Mouse (Mus musculus) neural tube, embryonic 11.5 days (tissue): ENCODE results near the gene Lingo1. TPM values are rescaled to one million over a fixed set of nuclear protein-coding genes. Genes with fewer than 3 reads are reported as not detected.

Experiments
- ATAC-seq: fragments of 200-750 bp; cut with Nextera tagmentation; 2 replicates; pipeline ENCODE4 v1.8.0; 2017; ENCODE audit warnings: moderate number of reproducible peaks, mild to moderate bottlenecking, moderate TSS enrichment, moderate library complexity; ENCODE audit not compliant: insufficient read depth, low FRiP score, low TSS enrichment
- DNase-seq: peaks from one replicate; pipeline ENCODE4 v3.0.0-alpha.2; 2015; ENCODE audit warnings: low spot score
- H3K27ac ChIP-seq: fragments of 300-500 bp; sonication (generic); 2 replicates; pipeline ENCODE4 v1.5.1; 2014; ENCODE audit warnings: low read depth, mild to moderate bottlenecking, low read length
- H3K27me3 ChIP-seq: fragments of 300-500 bp; sonication (generic); 2 replicates; pipeline ENCODE4 v1.6.1; 2014; ENCODE audit warnings: mild to moderate bottlenecking, low read length, mixed read lengths; ENCODE audit not compliant: control insufficient read depth, insufficient read depth
- H3K36me3 ChIP-seq: fragments of 300-500 bp; sonication (generic); 2 replicates; pipeline ENCODE4 v1.6.1; 2014; ENCODE audit warnings: mild to moderate bottlenecking, low read length, moderate library complexity, mixed read lengths; ENCODE audit not compliant: control insufficient read depth, insufficient read depth
- H3K4me1 ChIP-seq: fragments of 300-500 bp; sonication (generic); 2 replicates; pipeline ENCODE4 v1.6.1; 2014; ENCODE audit warnings: low read length, mixed read lengths; ENCODE audit not compliant: control insufficient read depth, insufficient read depth
- H3K4me2 ChIP-seq: fragments of 300-500 bp; sonication (generic); 2 replicates; pipeline ENCODE4 v1.6.1; 2014; ENCODE audit warnings: low read depth, mild to moderate bottlenecking, moderate library complexity
- H3K4me3 ChIP-seq: fragments of 300-500 bp; sonication (generic); 2 replicates; pipeline ENCODE4 v1.5.1; 2014; ENCODE audit warnings: low read depth, low read length
- H3K9ac ChIP-seq: fragments of 300-500 bp; sonication (generic); 2 replicates; pipeline ENCODE4 v1.6.1; 2014; ENCODE audit warnings: mild to moderate bottlenecking, low read length
- H3K9me3 ChIP-seq: fragments of 300-500 bp; sonication (generic); 2 replicates; pipeline ENCODE4 v1.6.1; 2016; ENCODE audit warnings: low read length; ENCODE audit not compliant: control insufficient read depth
- WGBS: fragments of 180-500 bp; shearing (Covaris S2); extraction: QIAGEN DNeasy Blood & Tissue Kit; methylation state at CpG from one replicate; pipeline ENCODE4 v1.1.7; 2014; 5-methylcytosine and 5-hydroxymethylcytosine counted together
- polyA plus RNA-seq: library from polyadenylated mRNA; unstranded; fragments of >200 nt; fragmentation: Nextera tagmentation; extraction: Ambion mirVana; gene quantifications from 2 replicates; pipeline ENCODE4 v1.2.1, GENCODE M21; 2014

Gene Lingo1
- polyA plus RNA-seq, 1 experiment from 2014 or later = 14.7 TPM

GRCm38 (mm10) chr9:56657996-56658398 lies 138.3 kb downstream of the Lingo1 start:
- DNase-seq (no peak), ATAC-seq (no peak)
- Histone ChIP-seq H3K27ac (no peak overlapping the region), H3K27me3 (no peaks in the 10 kb centered on the region), H3K9me3 (no peaks in the 10 kb centered on the region), H3K36me3 (no peaks in the 10 kb centered on the region), H3K4me2 (no peak overlapping the region), H3K4me3 (no peak overlapping the region), H3K4me1 (peaks cover 13% of the 10 kb centered on the region; the same call in 1 of the 2 replicates), H3K9ac (no peak overlapping the region; the same call in 1 of the 2 replicates)
- 70% methylated on average over 6 of the region's 6 CpGs for WGBS

- 0 out of 2 replicates have a peak, but pooled peaks have one; percentile 35 for ATAC-seq
- H3K4me3 ChIP-seq = no peak overlapping the region
- peaks cover 13% of the 10 kb centered on the region; the same call in 1 of the 2 replicates for H3K4me1 ChIP-seq
- H3K9me3 ChIP-seq = no peaks in the 10 kb centered on the region
- H3K9ac ChIP-seq = no peak overlapping the region
- 44% methylated on average over 16 of the region's 16 CpGs for WGBS
- no peak for DNase-seq
- H3K4me2 ChIP-seq = no peak overlapping the region
- no peak overlapping the region for H3K27ac ChIP-seq
- H3K36me3 ChIP-seq = no peaks in the 10 kb centered on the region
- no peaks in the 10 kb centered on the region for H3K27me3 ChIP-seq
These were observed 139.3 kb downstream of the Lingo1 start for GRCm38 (mm10) chr9:56656766-56657542.

GRCm38 (mm10) chr9:56655167-56655566 lies 141.1 kb downstream of the Lingo1 start:
- Histone ChIP-seq H3K36me3 (no peaks in the 10 kb centered on the region), H3K9ac (no peak overlapping the region), H3K27ac (no peak overlapping the region), H3K4me3 (no peak overlapping the region), H3K4me1 (peaks cover 13% of the 10 kb centered on the region; the same call in 1 of the 2 replicates), H3K9me3 (no peaks in the 10 kb centered on the region), H3K27me3 (no peaks in the 10 kb centered on the region), H3K4me2 (no peak overlapping the region)
- DNase-seq = no peak
- 46% methylated on average over 6 of the region's 6 CpGs for WGBS
- ATAC-seq = no peak

DNA sequence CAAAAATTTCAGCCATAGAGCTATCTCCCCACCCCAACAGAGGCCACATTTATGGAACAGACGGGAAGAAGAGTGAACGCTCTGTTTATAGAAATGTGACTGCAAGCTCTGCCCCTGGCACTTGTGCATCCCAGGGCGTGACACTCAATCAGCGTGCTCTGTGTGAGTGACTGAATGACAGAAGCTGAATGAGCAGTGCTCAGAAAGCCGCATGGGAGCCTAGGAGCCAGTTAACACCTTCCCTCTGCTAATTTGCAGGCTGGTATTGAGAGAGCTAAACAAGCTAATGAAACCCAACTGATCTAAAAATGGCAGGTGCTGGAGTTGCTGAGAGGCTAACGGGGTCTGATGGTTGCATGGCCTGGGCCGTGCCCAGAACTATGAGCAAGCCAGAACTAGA lies 143.7 kb downstream of the Lingo1 start:
- WGBS = 82% methylated on average over 7 of the region's 7 CpGs
- Histone ChIP-seq H3K9ac (no peak overlapping the region), H3K4me1 (peaks cover 11% of the 10 kb centered on the region; the same call in 1 of the 2 replicates), H3K27me3 (no peaks in the 10 kb centered on the region), H3K4me2 (no peak overlapping the region), H3K27ac (no peak overlapping the region), H3K4me3 (no peak overlapping the region), H3K9me3 (no peaks in the 10 kb centered on the region), H3K36me3 (no peaks in the 10 kb centered on the region)
- no peak for ATAC-seq
- no peak for DNase-seq

GRCm38 (mm10) chr9:56651586-56651985 lies 144.7 kb downstream of the Lingo1 start:
- no peaks in the 10 kb centered on the region for H3K36me3 ChIP-seq
- peaks cover 6% of the 10 kb centered on the region; the same call in 1 of the 2 replicates for H3K4me1 ChIP-seq
- DNase-seq = no peak
- no peaks in the 10 kb centered on the region for H3K9me3 ChIP-seq
- 39% methylated on average over 2 of the region's 2 CpGs for WGBS
- ATAC-seq = no peak
- H3K27me3 ChIP-seq = no peaks in the 10 kb centered on the region
- no peak overlapping the region for H3K27ac ChIP-seq
- no peak overlapping the region for H3K9ac ChIP-seq
- H3K4me3 ChIP-seq = no peak overlapping the region
- H3K4me2 ChIP-seq = no peak overlapping the region

DNA sequence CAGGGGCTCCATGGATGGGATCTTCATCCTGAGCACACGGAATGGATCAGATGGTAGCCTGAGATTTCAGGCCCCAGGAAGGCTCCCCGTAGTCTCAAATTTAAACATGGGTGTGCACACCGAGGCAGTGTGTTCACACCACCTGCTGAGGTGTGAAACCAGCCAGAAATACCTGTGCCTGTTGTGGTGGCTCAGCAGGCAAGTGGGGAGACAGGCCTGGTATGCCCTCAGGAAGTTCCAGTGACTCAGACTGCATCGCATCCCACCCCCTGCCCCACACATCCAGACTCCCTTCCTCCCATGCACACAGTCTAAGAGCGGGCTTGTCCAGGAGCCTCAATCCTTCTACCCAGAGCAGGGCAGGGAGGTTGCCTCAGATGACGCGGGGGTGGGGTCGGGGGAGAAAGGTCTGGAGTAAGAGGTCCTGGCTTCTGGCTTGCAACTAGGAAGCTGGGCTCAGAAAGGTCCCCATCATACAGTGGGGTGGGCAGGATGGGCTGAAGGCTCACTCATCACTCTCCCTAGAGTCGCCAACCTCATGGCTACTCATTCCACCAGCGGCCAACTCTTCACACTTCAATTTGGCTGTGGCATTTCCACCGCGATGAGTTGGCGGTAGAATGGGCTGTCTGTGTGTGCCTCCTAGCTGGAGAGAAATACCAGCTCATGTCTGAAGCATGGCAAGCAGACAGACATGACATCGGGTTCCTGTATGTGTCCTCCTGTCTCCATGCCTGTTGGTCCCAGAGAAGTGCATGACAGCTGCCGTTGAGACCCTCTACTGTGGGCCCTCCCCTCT lies 149.8 kb downstream of the Lingo1 start:
- Histone ChIP-seq H3K4me1 (no peaks in the 10 kb centered on the region), H3K27ac (no peak overlapping the region), H3K4me3 (no peak overlapping the region), H3K36me3 (no peaks in the 10 kb centered on the region), H3K27me3 (no peaks in the 10 kb centered on the region), H3K9ac (no peak overlapping the region), H3K4me2 (no peak overlapping the region), H3K9me3 (no peaks in the 10 kb centered on the region)
- 90% methylated on average over 15 of the region's 15 CpGs for WGBS
- ATAC-seq = no peak
- DNase-seq = no peak

DNA sequence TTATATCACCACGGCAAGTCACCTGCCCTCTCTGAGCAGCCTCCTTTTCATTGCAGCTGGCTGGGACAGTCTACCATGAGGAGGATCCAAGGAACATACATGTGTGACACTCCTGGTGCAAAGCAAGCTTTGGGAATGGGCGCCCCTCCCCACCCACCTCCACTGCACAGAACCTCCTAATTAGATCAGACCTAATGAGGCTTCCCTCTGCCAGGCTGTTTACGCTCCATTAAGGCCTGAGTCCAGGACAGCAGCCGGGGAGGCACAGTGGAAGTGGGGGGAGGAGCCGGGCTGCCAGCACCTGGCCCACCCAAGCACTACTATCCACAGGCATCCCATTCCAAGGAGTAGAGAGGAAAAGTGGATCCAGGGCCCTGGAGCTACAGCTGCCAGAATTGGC lies 152.8 kb downstream of the Lingo1 start:
- H3K4me2 ChIP-seq = no peak overlapping the region
- no peaks in the 10 kb centered on the region for H3K27me3 ChIP-seq
- DNase-seq (no peak), ATAC-seq (peak; percentile 31; the same call in 1 of the 2 replicates)
- H3K36me3 ChIP-seq = no peaks in the 10 kb centered on the region
- no peak overlapping the region for H3K27ac ChIP-seq
- WGBS = 36% methylated on average over 5 of the region's 5 CpGs
- H3K4me1 ChIP-seq = no peaks in the 10 kb centered on the region
- no peak overlapping the region for H3K9ac ChIP-seq
- no peak overlapping the region for H3K4me3 ChIP-seq
- no peaks in the 10 kb centered on the region for H3K9me3 ChIP-seq

DNA sequence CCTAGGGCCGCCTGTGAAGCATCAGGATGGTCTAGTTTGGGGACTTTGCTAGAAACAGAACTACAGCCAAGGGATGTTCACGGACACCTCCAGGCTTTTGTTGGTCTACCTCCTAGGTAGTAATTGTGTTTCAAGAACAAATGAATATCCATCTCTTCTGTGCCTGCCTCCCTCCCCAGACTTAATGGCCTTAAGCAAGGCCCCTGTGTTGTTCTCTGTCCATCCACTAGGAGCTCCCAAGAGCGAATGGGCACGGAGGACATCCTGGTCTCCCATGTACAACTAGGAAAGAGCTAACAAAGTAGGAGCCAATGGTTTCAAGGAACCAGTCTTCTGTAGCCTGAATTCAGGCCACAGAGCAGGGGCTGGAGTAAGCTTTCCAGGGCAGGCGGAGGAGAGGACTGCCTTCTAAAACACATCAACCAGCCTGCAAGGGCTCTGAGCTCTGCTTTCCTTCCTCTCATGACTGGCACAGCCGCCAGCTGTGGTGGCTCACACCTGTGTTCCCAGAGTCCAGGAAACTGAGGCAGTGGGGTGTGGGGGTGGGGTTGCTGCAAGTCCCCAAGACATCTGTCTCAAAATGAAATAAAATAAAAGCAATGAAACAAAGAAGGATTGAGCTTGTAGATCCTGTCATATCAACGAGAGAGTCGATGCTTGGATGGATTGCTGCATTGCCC lies 157.9 kb downstream of the Lingo1 start:
- Histone ChIP-seq H3K27me3 (peaks cover 31% of the 10 kb centered on the region), H3K9ac (no peak overlapping the region)
- peak; percentile 37 for DNase-seq

More for the DNA sequence above, 157.9 kb downstream of the Lingo1 start:
- Histone ChIP-seq H3K36me3 (no peaks in the 10 kb centered on the region), H3K4me2 (no peak overlapping the region), H3K27ac (no peak overlapping the region), H3K4me3 (no peak overlapping the region), H3K9me3 (no peaks in the 10 kb centered on the region), H3K4me1 (peaks cover 8% of the 10 kb centered on the region; the same call in 1 of the 2 replicates)
- WGBS = 56% methylated on average over 8 of the region's 8 CpGs
- no peak for ATAC-seq
